Mouse (Mus musculus): ENCODE measurements at regions not wholly inside any gene's neighbourhood (a gene's known extent, or its start where the extent isn't known, plus 50 kb on each side); places are given as distances from the start of the nearest gene placed in this dataset.

DNA sequence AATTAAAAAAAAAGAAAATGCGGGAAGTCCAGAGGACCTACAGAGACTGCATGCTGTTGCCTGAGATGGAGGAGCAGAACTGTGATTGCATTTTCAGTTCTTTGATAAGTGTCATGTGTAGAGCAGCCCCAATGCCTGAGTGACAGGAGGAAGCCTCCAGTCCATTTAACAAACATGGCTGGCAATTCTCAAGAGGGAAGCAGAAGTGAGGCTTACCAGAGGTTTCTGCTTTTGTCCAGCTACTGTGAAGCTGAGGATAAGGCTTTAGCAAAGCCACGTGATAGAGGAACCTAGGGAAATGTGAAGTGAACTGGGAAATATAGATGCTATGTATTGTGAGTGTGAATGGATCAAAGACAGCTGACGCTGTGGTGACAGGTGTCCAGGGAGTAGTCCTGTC lies 56.6 kb downstream of the Sucnr1 start:
- no peak for DNase-seq (ENCODE audit: low spot score in 2 of 2)

- no peak for DNase-seq (ENCODE audit: low spot score in 2 of 2)
Observed at GRCm38 (mm10) chr3:60159865-60160264, 78.2 kb downstream of the Sucnr1 start.

- DNase-seq (ENCODE audit: low spot score in 2 of 2), result no peak
Observed at GRCm38 (mm10) chr3:60167633-60168032, 86.0 kb downstream of the Sucnr1 start.

- DNase-seq (ENCODE audit: low spot score in 2 of 2), result no peak
Observed at GRCm38 (mm10) chr3:60168135-60168926, 86.7 kb downstream of the Sucnr1 start.

- DNase-seq (ENCODE audit: low spot score in 2 of 2), result no peak
Observed at GRCm38 (mm10) chr3:60169606-60170005, 87.9 kb downstream of the Sucnr1 start.

DNA sequence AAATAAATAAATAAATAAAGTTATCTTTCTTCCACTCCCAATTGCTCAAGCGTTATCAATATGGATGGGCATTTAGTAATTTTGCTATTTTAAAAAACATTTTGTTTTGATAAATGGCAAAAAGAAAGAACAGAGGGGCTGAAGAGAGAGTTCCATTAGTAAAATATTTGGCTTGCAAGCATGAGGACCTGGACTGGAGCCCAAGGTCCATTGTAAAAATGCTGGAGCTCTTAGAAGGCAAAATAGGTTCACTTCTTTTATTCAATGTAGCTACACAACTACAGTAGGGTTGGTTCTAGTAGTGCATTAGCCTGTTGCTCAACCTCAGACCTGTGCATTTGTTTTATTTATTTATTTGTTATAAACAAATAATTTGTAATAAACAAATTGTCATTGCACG lies 102.8 kb downstream of the Sucnr1 start:
- no peak for DNase-seq (ENCODE audit: low spot score in 2 of 2)

DNA sequence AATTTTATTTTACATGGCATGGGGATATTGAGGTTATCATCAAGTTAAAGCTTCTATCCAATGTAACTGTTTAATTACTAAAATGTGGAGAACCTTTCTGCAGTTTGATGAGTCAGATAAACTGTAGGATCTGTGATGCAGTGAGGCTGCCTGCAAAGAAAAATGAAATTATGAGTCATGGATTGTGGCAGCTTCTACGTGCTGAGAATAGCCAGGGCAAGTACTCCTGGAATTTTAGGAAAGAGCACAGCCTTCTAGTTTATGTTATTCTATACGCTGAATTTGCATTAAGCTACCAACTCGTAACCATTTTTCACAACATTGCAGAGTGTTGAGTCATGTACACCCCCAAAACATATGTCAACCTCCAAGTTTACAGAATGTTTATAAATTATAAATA lies 114.4 kb downstream of the Sucnr1 start:
- no peak for DNase-seq (ENCODE audit: low spot score in 2 of 2)

DNA sequence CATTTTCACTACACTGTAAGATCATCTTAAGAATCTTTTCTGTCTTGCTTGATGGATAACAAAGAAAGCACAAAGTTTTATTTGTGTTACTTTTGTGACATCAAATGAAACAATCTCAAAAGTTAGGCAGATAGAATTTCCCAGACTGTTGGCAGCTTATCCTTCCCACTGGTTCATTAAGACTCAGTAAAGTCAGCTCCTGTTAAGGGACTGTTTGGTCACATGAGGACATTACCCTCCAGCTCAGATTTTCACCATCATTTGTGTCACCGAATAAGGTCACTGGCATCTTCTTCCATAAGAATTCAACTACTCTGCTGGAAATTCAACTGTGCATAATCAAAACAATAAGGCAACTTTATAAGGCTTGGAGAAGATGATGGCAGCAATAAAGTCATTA lies 126.3 kb downstream of the Sucnr1 start:
- DNase-seq (ENCODE audit: low spot score in 2 of 2), result no peak

DNA sequence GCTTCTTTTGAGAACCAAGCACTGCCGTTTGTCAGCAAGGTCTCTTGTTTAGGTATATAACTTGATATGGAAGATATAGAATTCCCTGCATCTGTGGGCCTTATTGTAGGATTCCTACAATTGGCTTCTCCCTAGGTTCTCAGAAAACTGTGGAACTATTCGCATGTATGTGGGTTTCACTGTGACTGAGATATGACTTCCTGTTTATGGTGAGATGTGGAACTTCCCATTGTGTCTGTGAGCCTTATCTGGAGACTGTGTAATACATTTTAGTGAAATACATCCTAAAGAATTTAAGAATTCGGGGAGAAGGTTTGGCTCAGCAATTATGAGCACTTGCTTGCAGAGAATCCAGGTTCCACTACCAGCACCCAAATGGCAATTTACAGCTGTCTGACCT lies 137.3 kb downstream of the Sucnr1 start:
- DNase-seq (ENCODE audit: low spot score in 2 of 2), result no peak

GRCm38 (mm10) chr3:60240664-60241063 lies 159.0 kb downstream of the Sucnr1 start:
- DNase-seq (ENCODE audit: low spot score in 2 of 2), result no peak

DNA sequence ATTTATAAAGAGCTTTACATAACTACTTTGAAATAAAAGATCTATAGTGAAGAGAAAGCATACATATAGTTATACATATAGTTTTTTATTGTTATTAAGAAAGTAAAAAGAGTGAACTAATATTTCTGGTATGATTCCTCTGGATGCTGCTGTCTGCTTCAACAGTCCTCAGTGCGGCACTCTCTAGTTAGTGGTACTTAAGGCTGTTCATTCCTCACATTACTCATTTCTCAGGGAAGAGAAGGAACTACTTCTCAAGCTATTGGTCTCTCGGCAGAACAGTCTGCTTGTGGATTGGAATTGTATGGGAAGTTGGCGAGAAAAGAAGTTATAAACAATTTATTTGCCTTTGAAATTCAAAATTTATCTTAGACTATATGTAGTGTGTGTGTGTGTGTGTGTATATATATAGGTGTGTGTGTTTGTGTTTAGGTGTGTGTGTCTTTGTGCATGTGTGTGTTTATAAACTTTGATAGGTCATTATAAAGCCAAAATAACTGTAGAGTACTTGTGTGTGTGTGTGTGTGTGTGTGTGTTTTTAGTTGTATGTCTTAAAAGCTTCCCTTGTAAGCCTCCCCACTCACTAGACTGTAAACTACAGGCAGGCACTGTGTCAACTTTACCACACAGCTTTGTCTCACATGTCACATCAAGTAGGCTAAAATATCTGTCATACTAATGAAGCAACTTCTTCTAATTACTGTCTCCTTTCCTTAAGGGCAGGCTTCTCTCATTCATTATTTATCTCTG lies 185.2 kb downstream of the Sucnr1 start:
- DNase-seq (ENCODE audit: low spot score in 2 of 2), result no peak

GRCm38 (mm10) chr3:60267416-60268174 lies 185.9 kb downstream of the Sucnr1 start:
- no peak for DNase-seq (ENCODE audit: low spot score in 2 of 2)

GRCm38 (mm10) chr3:60270463-60270862 lies 188.8 kb downstream of the Sucnr1 start:
- DNase-seq (ENCODE audit: low spot score in 2 of 2), result no peak

DNA sequence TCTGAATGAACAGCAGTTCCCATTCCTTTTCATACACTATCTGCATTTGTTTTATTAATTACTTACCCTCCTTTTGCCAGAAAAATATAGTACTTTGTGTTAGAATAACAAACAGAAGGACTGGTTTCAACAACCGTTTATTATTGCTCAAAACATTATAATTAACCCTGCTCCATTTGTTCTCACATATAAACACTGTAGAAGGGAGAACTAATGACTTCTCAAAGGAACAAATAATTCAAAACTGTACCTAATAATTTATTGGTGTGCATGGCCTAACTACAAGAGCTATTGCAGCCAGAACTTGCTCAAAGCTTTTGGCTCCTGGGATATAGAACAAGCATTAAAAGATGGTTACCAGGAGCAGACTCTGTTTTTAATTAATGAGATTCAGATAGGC lies 192.1 kb downstream of the Sucnr1 start:
- no peak for DNase-seq (ENCODE audit: low spot score in 2 of 2)

GRCm38 (mm10) chr3:60275249-60275838 lies 193.7 kb downstream of the Sucnr1 start:
- no peak for DNase-seq (ENCODE audit: low spot score in 2 of 2)

GRCm38 (mm10) chr3:60277791-60278190 lies 194.8 kb upstream of the Mbnl1 start:
- DNase-seq (ENCODE audit: low spot score in 2 of 2), result no peak

GRCm38 (mm10) chr3:60281229-60281628 lies 191.4 kb upstream of the Mbnl1 start:
- DNase-seq (ENCODE audit: low spot score in 2 of 2), result no peak

- DNase-seq (ENCODE audit: low spot score in 2 of 2), result no peak
Observed at GRCm38 (mm10) chr3:60281959-60282495, 190.6 kb upstream of the Mbnl1 start.

DNA sequence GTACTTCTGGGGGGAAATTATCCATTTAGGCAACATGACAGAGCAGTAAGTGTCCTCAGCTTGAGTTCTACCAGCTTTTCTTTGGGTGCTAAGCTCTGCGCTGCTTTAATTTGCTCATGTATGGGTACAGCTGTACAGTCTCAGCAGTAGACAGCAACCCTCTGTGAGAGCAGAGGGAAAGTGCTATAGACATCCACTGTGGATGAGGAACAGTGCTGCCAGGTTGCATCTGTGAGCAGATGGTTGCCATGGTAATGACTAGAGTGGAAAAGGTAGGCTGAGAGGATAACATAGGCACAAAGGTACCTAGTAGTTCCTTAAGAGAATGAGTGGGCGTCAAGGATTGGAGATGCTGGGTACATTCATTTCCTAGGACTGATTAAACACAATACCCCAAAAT lies 180.5 kb upstream of the Mbnl1 start:
- DNase-seq (ENCODE audit: low spot score in 2 of 2), result no peak

- DNase-seq (ENCODE audit: low spot score in 2 of 2), result no peak
Observed at GRCm38 (mm10) chr3:60292940-60293339, 179.7 kb upstream of the Mbnl1 start.

GRCm38 (mm10) chr3:60305399-60305798 lies 167.2 kb upstream of the Mbnl1 start:
- no peak for DNase-seq (ENCODE audit: low spot score in 2 of 2)

GRCm38 (mm10) chr3:60310402-60310801 lies 162.2 kb upstream of the Mbnl1 start:
- DNase-seq (ENCODE audit: low spot score in 2 of 2), result no peak

Measured in spleen, postnatal 10 days (tissue).